Mouse (Mus musculus) frontal cortex, adult 2 months (tissue): ENCODE data around the gene Trim8. TPM values are rescaled to one million over a fixed set of nuclear protein-coding genes. Genes with fewer than 3 reads are reported as not detected.

Experiments used
- DNase-seq, 2 experiments: peaks; one replicate each; pipeline ENCODE4 v3.0.0; 2022; ENCODE audit warnings: low spot score in 1 of 2; ENCODE audit errors: extremely low spot score in 1 of 2
- polyA plus RNA-seq: library from polyadenylated mRNA; depleted of rRNA; stranded (reverse); fragments of >200 nt; gene quantifications from 2 replicates; pipeline ENCODE4 v1.2.3, GENCODE M21; 2012; rRNA removed

Trim8 gene
- 58.6 and 60.6 TPM in 2 replicates for polyA plus RNA-seq

- peak; percentile 52 to 78 for DNase-seq
These were observed at the start of gene Trim8 for GRCm38 (mm10) chr19:46501401-46502068. Gene Trim8, plus strand, starts transcription at chr19:46501702.

GRCm38 (mm10) chr19:46452052-46452827 is 49.3 kb upstream of the Trim8 start:
- DNase-seq: peak in 1 of 2 experiments; percentile 75

- DNase-seq: no peak
These were observed 48.6 kb upstream of the Trim8 start for GRCm38 (mm10) chr19:46452916-46453315.

- DNase-seq: no peak
These were observed 47.2 kb upstream of the Trim8 start for GRCm38 (mm10) chr19:46454126-46454880.

- no peak for DNase-seq
These were observed 46.5 kb upstream of the Trim8 start for GRCm38 (mm10) chr19:46455032-46455431.

GRCm38 (mm10) chr19:46455556-46455955 is 45.9 kb upstream of the Trim8 start:
- no peak for DNase-seq

GRCm38 (mm10) chr19:46456018-46456735 is 45.3 kb upstream of the Trim8 start:
- no peak for DNase-seq

GRCm38 (mm10) chr19:46457798-46458197 is 43.7 kb upstream of the Trim8 start:
- DNase-seq: no peak

GRCm38 (mm10) chr19:46459256-46459655 is 42.2 kb upstream of the Trim8 start:
- DNase-seq: no peak

GRCm38 (mm10) chr19:46459889-46460288 is 41.6 kb upstream of the Trim8 start:
- DNase-seq: no peak

GRCm38 (mm10) chr19:46462574-46462973 is 38.9 kb upstream of the Trim8 start:
- no peak for DNase-seq

- no peak for DNase-seq
These were observed 38.1 kb upstream of the Trim8 start for GRCm38 (mm10) chr19:46463446-46463845.

- DNase-seq: no peak
These were observed 35.3 kb upstream of the Trim8 start for GRCm38 (mm10) chr19:46466160-46466559.

- DNase-seq: no peak
These were observed 34.4 kb upstream of the Trim8 start for GRCm38 (mm10) chr19:46467051-46467503.

- DNase-seq: peak in 1 of 2 experiments; percentile 39
These were observed 30.9 kb upstream of the Trim8 start for GRCm38 (mm10) chr19:46470364-46471240.

- no peak for DNase-seq
These were observed 30.0 kb upstream of the Trim8 start for GRCm38 (mm10) chr19:46471324-46472093.

GRCm38 (mm10) chr19:46477432-46477845 is 24.1 kb upstream of the Trim8 start:
- no peak for DNase-seq

- no peak for DNase-seq
These were observed 23.3 kb upstream of the Trim8 start for GRCm38 (mm10) chr19:46478242-46478641.

- DNase-seq: no peak
These were observed 22.7 kb upstream of the Trim8 start for GRCm38 (mm10) chr19:46478826-46479225.
